Mouse (Mus musculus) C2C12 (cell line): ENCODE measurements at regions not wholly inside any gene's neighbourhood (a gene's known extent, or its start where the extent isn't known, plus 50 kb on each side); places are given as distances from the start of the nearest gene placed in this dataset.

Experiments
- H3K27me3 ChIP-seq: one replicate; pipeline ENCODE4 v1.6.1; 2011; ENCODE audit not compliant: control insufficient read depth, insufficient read depth, insufficient read length
- H3K36me3 ChIP-seq: one replicate; pipeline ENCODE4 v1.6.1; 2011; ENCODE audit not compliant: control insufficient read depth, insufficient read depth
- H3K4me3 ChIP-seq: one replicate; pipeline ENCODE4 v1.5.1; 2011; ENCODE audit warnings: mild to moderate bottlenecking, control low read depth; ENCODE audit not compliant: poor library complexity, insufficient read depth, severe bottlenecking
- H3K79me2 ChIP-seq: one replicate; pipeline ENCODE4 v1.6.1; 2011; ENCODE audit not compliant: control insufficient read depth, insufficient read depth
- H3K79me3 ChIP-seq: one replicate; pipeline ENCODE4 v1.6.1; 2011; ENCODE audit warnings: low read depth, control low read depth
- H3ac ChIP-seq: one replicate; pipeline ENCODE3; 2011; ENCODE audit warnings: low read depth; ENCODE audit not compliant: control insufficient read depth, insufficient read length
- CEBPB ChIP-seq: IDR thresholded peaks from one replicate; pipeline ENCODE4 v1.6.1; 2011; ENCODE audit warnings: low read depth, mild to moderate bottlenecking, control low read depth, moderate library complexity
- CTCF ChIP-seq: IDR thresholded peaks from one replicate; pipeline ENCODE4 v1.5.1; 2011; ENCODE audit not compliant: control insufficient read depth, insufficient read depth, insufficient read length
- FOSL1 ChIP-seq: IDR thresholded peaks from one replicate; pipeline ENCODE4 v1.8.0; 2011; ENCODE audit warnings: mild to moderate bottlenecking, low read length; ENCODE audit not compliant: poor library complexity, insufficient read depth, severe bottlenecking
- MAX ChIP-seq: IDR thresholded peaks from one replicate; pipeline ENCODE4 v1.6.1; 2011; ENCODE audit warnings: mild to moderate bottlenecking, control low read depth
- MYOD1 ChIP-seq: IDR thresholded peaks from one replicate; pipeline ENCODE4 v1.6.1; 2011; ENCODE audit warnings: low read depth; ENCODE audit not compliant: control insufficient read depth, insufficient read length
- MYOG ChIP-seq: IDR thresholded peaks from one replicate; pipeline ENCODE4 v1.6.1; 2011; ENCODE audit not compliant: control insufficient read depth, insufficient read length; ENCODE audit errors: extremely low read depth
- USF1 ChIP-seq: IDR thresholded peaks from one replicate; pipeline ENCODE4 v1.6.1; 2011; ENCODE audit warnings: low read depth, mild to moderate bottlenecking, control low read depth, moderate library complexity

DNA sequence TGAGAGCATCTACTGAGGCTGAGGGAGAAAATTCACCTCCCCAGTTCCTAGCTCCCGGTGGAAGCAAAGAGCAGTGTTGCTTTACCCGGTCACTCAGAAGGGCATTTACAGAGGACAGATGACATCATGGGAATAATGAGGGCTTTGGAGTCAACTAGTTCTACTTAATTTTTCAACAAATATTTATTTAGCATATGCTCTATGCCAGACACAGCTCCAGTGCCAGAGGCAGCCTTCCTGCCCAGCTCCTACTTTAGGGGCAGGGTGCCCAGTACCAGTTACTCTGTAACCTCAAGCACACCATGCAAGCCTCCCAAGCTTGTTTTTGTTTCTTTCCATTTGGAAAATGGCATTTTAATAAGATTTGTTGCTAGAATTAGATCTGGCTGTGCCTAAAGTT lies 240.1 kb upstream of the Trib2 start:
- H3K36me3 ChIP-seq, result no peaks in the 10 kb centered on the region
- no peak overlapping the region for H3K4me3 ChIP-seq
- TF ChIP-seq CTCF, result no peak
- no peak for TF ChIP-seq FOSL1
- TF ChIP-seq MYOD1, result no peak
- TF ChIP-seq MAX, result no peak
- TF ChIP-seq USF1, result no peak
- TF ChIP-seq CEBPB, result no peak
- no peak for TF ChIP-seq MYOG
- no peaks in the 10 kb centered on the region for H3K27me3 ChIP-seq
- H3K79me2 ChIP-seq, result no peaks in the 10 kb centered on the region
- no peak overlapping the region for H3ac ChIP-seq
- H3K79me3 ChIP-seq, result no peaks in the 10 kb centered on the region

DNA sequence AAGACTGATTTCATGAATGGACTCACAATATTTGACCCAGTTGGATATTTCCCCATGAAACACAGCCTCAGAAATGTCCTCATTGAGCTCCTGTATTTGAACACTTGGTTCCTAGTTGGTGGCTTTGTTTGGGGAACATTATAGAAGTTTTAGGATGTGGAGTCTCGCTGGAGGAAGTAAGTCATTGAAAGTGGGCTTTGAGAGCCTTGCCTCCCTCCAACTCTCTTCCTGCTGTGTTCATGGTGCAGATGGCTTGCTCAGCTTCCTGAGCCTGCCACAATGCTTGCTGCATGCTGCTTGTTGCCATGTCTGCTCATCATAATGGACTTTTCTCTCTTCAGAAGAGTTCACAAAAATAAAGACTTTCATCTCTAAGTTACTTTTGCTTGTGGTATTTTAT lies 239.5 kb upstream of the Trib2 start:
- TF ChIP-seq CEBPB (no peak), USF1 (no peak), FOSL1 (no peak), MAX (no peak), CTCF (no peak), MYOG (no peak), MYOD1 (no peak)

DNA sequence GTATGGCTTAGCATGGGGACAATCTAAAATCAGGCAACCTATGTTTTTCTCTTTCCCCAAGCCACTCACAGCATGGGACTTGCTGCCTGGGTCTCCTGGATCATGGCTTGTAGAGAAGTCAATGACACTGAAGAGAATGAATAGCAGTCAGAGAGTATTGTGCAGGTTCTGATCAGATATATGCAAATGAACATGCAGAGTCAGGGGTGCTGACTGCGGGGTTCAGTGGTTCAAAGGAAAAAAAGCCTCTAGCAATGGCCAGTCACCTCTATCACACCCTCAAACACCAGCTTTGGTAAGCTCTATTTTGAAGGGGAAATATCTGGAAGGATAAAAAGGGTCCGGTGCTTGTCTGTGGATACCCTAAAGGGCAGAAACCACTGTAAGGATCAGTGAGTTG lies 237.9 kb upstream of the Trib2 start:
- TF ChIP-seq MAX (no peak), CEBPB (no peak), FOSL1 (no peak), USF1 (no peak), CTCF (no peak), MYOG (no peak), MYOD1 (no peak)
- Histone ChIP-seq H3K79me3 (no peaks in the 10 kb centered on the region), H3K27me3 (no peaks in the 10 kb centered on the region), H3K4me3 (no peak overlapping the region), H3K36me3 (no peaks in the 10 kb centered on the region), H3K79me2 (no peaks in the 10 kb centered on the region), H3ac (no peak overlapping the region)

More for the DNA sequence above, 239.5 kb upstream of the Trib2 start:
- Histone ChIP-seq H3K36me3 (no peaks in the 10 kb centered on the region), H3K79me2 (no peaks in the 10 kb centered on the region), H3K79me3 (no peaks in the 10 kb centered on the region), H3K4me3 (no peak overlapping the region), H3K27me3 (no peaks in the 10 kb centered on the region), H3ac (no peak overlapping the region)

DNA sequence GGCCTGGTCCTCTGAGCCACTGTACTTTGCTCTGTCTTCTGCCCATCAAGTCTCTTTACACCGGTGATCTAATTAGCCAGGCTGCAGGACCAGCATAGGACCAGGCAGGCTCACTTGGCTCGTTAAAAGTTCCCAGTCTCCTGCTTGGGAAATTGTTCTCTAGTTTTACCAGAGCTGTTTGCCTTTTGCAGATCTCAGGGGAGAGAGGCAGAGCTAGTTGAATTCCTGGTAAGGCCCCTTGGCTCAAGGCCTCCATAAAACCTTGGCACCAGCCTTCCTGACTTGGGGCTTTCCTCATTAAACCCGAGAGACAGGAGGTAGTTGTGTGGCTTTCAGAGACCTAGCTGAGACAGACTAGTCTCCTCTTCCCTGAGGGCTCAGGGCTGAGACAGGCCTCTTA lies 237.0 kb upstream of the Trib2 start:
- no peaks in the 10 kb centered on the region for H3K36me3 ChIP-seq
- no peak for TF ChIP-seq MYOD1
- TF ChIP-seq FOSL1, result no peak
- H3ac ChIP-seq, result no peak overlapping the region
- no peaks in the 10 kb centered on the region for H3K79me3 ChIP-seq
- H3K79me2 ChIP-seq, result no peaks in the 10 kb centered on the region
- no peaks in the 10 kb centered on the region for H3K27me3 ChIP-seq
- no peak overlapping the region for H3K4me3 ChIP-seq

DNA sequence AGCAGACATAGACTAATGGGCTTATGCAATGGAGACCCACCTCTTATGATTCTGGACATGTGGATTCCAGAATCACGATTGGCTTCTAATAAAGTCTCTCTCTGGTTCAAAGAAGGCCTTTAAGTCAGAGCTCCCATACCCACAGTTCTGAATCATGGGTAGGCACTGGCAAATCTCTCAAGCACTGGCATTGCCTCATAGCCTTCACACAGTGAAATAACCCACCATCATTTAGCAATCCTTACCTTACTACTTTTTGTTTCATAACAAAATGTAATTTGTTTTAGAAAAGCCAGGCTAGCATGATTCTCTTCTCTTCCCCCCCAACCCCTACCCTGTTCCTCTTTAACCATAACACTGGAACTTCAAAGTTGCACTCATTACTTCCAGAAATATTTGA lies 236.3 kb upstream of the Trib2 start:
- Histone ChIP-seq H3K36me3 (no peaks in the 10 kb centered on the region), H3K4me3 (no peak overlapping the region), H3K79me3 (no peaks in the 10 kb centered on the region), H3K79me2 (no peaks in the 10 kb centered on the region), H3ac (no peak overlapping the region), H3K27me3 (no peaks in the 10 kb centered on the region)
- TF ChIP-seq FOSL1 (no peak), MAX (no peak), CTCF (no peak), CEBPB (no peak), MYOD1 (no peak), MYOG (no peak), USF1 (no peak)

DNA sequence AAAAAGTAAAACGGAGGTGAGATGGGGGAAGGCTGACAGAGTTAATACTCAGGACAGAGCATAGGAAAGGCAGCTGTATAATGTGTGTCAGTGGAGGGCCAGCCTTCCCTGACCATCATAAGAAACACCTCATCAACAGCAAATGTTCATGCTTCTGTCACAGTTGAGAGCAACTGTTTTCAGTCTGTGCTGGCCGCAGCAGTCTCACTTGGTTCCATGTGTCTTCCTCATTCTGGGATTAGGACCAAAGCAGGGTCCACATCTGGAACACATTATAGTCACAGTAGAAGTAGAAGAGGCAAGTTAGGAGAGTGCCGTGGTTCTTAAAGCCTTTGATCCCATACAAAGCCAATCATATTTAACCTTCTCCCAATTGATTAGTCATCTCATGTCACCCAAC lies 235.6 kb upstream of the Trib2 start:
- no peaks in the 10 kb centered on the region for H3K79me2 ChIP-seq
- H3K4me3 ChIP-seq, result no peak overlapping the region
- H3K79me3 ChIP-seq, result no peaks in the 10 kb centered on the region
- H3K36me3 ChIP-seq, result no peaks in the 10 kb centered on the region
- no peak for TF ChIP-seq MYOG
- TF ChIP-seq CEBPB, result no peak
- no peak for TF ChIP-seq MAX
- TF ChIP-seq CTCF, result no peak
- TF ChIP-seq FOSL1, result no peak
- TF ChIP-seq MYOD1, result no peak
- TF ChIP-seq USF1, result no peak
- no peak overlapping the region for H3ac ChIP-seq
- no peaks in the 10 kb centered on the region for H3K27me3 ChIP-seq
